Mouse (Mus musculus): ENCODE measurements around the gene Gm9837. TPM values are rescaled to one million over a fixed set of nuclear protein-coding genes. Genes with fewer than 3 reads are reported as not detected.

Gene Gm9837
- total RNA-seq (2021), result not detected
- long read RNA-seq, experiment 1, result 0 reads
- long read RNA-seq, experiment 2, result 0 reads

- DNase-seq (ENCODE audit: low spot score in 2 of 2), result peak; percentile 93 to 97
These were observed at the start of gene Gm9837 for GRCm38 (mm10) chr11:53469968-53470695. Gene Gm9837, minus strand, starts transcription at chr11:53470479.

DNA sequence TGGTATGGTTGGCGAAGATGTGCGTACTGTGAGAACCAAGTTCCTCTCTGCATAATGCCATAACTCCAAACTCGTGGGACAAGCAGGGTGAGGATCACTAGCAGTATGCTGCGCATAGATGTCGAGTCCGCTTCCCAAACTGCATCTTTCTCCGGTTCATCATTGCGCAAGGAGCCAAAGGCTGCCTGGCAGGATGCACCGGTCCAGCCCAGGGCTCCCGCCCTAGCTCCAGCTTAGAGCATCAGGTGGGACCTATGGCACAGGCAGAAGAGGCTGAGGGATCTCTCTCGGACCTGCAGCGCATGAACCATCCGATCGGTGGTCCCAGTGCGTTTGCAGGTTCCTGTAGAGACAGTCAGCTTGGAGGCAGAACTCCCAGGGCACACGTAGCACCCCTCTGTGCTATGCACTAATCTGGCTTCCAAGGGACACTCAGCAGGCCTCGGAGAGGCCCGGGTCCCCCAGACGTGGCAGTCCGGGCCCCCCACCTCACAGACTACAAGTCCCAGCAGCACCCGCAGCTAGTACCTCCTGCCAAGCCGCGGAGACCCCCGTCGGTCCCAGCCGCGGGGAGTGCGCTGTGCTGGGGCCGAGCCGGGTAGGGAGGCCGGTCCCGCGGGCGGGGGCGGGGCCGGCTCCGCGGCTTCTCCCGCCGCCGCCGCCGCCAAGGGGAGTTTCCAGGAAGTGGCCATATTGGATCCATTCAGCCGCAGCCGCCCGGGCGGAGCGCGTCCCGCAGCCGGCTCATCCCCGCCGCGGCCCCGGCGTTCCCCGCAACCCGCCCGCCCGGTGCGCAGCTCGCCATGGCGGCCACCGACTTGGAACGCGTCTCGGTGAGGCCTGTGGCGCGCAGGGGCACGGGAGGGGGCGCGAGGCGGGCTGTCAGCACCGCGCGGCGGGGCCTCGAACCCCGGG is 49.2 kb upstream of the Gm9837 start, which contains the start of gene Sept8:
Gene Sept8 (plus strand): TSS at position 51 of the 915 bp plus-strand sequence.
- peak; percentile 59 to 72 for DNase-seq (ENCODE audit: low spot score in 2 of 2)

DNA sequence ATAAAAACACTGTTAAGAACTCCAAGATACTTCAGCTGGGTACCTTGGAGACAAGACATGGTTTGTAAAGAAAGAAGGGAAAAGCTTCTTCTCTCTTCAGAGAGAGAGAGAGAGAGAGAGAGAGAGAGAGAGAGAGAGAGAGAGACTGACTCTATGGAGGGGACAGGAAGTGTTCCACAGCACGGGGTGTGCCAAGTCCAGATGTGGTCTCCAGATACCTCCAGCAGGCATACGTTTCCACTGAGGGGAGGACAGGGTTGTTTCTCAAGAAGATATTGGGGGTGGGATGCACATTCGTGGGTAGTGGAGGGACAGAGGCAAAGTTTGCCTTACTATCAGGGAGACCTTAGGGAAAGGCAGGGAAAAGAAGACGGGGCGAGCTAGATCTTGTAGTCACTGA is 48.5 kb upstream of the Gm9837 start:
- no peak for DNase-seq (ENCODE audit: low spot score in 2 of 2)

DNA sequence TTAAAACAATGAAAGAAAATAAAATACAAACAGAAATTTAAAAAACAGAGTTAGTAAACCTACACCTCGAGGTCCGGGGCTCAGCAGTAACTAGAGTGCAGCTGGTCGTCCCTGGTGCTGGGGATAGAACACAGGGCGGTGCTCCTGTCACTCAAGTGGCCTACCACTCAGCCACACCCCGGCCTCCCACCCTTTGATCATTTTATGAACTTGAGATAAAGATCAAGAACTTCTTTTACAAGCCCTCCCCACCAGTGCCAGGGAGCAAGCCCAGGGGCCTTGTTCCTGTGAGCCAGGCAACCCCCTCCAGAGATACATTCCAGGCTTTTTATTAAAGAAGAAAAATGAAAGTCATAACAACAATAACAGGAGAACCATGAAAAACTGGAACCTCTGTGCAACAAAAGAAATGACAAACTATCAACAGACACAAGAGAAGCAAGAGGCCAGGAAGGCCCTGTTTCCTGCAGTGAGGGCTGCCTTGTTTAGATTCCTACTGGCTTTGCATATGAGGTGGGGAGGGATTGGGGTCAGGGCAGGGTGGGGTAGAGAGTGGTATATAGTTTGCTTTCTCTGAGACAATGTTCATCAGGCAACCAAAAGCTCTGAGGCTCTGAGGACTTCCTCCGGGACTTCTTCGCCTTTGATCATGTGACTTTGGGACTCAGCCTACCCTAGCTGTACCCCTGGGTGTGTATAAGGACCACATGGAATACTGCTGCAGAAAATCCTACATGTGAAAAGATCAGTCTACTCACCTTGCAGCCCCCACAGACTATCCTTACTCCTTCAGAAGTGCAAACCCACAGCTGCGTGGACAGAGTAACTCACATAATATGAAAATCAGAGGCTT is 46.7 kb upstream of the Gm9837 start:
- no peak for DNase-seq (ENCODE audit: low spot score in 2 of 2)

DNA sequence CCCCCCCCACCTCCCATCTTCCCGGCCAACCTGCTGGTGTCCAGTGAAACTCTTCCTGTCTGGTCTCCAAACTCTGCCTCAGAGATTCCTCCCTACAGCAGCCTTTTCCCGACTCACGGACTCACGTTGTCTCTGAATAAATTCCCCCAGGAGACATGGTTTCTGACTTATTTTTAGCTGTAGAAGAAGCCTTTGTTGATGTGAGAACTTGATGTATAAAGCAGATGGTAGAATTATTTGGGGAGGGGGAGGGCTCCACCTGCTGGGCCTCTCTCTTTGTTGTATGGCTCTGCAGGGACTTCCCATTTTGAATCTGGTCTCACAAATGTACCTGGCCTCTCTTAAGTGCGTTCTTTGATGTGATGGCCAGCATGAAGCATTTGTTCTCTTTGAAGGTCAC is 40.1 kb upstream of the Gm9837 start:
- no peak for DNase-seq (ENCODE audit: low spot score in 2 of 2)

DNA sequence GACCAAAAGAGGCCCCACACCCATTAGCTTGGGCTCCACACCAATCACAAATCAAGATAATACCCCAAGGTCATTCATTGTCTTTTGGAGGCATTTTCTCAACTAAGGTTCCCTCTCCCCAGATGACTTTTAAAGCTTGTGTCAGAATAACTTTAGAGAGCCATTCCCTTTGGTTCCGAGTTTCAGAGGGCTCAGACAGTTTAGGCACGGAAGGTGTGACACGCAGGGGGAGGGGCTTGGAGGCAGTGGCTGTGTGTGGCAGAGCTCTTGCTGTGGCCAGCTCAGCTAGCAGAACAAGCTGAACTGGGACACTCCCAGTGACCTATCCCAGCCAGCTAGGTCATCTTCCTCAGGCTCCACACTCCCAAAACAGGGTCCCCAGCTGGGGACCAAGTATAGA is 38.3 kb upstream of the Gm9837 start:
- no peak for DNase-seq (ENCODE audit: low spot score in 2 of 2)

DNA sequence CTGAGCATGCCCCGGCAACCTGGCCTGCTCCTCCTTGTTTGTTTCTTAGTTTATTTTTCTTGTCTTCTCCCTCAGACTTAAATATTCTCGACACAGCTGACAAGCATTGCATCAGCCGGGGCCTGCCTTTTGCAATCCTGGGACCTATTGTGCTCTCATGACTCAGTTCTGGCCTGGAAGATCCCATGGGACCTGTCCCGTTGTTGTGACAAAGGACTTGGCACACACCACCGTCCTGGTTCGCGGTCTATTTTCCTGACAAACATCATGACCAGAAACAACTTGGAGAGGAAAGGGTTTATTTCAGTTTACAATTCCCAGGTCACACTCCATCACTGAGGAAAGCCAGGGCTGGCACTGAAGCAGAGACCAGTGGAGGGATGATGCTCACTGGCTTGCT is 37.9 kb upstream of the Gm9837 start:
- no peak for DNase-seq (ENCODE audit: low spot score in 2 of 2)

GRCm38 (mm10) chr11:53507098-53507805 is 37.0 kb upstream of the Gm9837 start:
- DNase-seq (ENCODE audit: low spot score in 2 of 2), result no peak

GRCm38 (mm10) chr11:53505026-53505663 is 34.9 kb upstream of the Gm9837 start:
- DNase-seq (ENCODE audit: low spot score in 2 of 2), result no peak

GRCm38 (mm10) chr11:53504376-53504775 is 34.1 kb upstream of the Gm9837 start:
- DNase-seq (ENCODE audit: low spot score in 2 of 2), result no peak

GRCm38 (mm10) chr11:53503738-53504137 is 33.5 kb upstream of the Gm9837 start:
- no peak for DNase-seq (ENCODE audit: low spot score in 2 of 2)

DNA sequence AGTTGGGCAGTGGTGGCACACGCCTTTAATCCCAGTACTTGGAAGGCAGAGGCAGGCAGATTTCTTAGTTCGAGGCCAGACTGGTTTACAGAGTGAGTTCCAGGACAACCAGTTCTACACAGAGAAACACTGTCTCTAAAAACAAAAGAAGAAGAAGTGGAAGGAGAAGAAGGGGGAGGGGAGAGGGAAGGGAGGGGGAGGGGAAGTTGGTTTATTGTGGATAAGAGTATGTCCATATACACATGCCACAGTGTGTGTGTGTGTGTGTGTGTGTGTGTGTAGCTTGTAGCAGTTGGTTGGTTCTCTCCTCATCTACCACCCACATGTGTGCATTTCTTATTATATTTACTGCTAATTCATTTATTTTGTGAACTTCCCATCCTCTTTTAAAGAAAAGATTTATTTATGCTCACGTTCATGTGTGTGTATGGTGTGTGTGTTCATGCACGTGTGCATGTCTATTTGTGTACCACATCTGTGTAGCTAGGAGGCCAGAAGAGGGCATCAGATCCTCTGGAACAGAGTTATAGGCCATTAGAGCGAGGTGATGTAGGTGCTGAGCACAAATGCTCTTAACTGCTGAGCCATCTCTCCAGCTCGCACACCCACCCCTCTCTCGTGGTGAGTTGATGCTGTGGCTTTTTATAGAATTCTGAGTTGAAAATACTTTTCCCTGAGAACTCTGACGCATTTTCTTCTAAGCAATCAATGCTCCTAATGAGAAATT is 31.9 kb upstream of the Gm9837 start:
- peak in 1 of 2 experiments; percentile 52 for DNase-seq (ENCODE audit: low spot score in 2 of 2)

DNA sequence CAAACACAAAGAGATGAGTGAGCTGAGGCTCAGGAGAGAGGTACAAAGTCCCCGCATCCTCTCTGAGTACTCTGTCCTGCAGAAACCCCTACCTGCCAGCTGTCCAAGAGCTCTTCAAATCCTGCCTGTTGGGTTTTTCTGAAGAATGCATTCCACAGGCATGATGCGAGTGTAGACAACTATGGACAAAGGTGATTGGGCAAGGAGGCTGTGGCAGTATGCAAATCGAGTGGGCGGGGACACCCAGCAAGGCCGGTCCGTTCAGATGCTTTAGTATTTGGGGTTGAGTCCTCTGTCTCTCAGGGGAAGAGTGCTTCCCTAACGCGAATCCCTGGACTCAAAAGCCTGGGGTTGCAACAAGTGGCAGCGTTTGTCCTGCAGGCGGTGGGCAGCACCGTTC is 30.3 kb upstream of the Gm9837 start:
- DNase-seq (ENCODE audit: low spot score in 2 of 2), result no peak

DNA sequence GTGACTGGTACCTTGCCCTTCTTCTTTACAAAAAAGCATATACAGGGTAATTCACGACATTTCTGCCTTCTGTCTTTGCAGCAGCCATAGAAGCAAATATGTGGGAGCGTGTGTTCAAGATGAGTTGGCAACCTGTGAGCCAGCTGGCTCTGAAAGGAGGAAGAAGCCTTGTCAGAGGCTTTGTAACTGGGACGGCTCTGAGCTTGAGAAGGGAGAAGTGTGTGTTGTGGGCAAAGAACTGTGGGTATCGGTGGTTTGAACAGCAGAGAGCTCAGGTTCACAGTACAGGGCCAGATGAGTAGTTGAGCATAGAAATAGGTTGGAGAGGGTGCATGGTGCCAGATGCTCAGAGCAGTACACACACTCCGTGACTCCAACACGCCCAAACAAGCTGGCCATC is 26.7 kb upstream of the Gm9837 start:
- peak; percentile 54 to 67 for DNase-seq (ENCODE audit: low spot score in 2 of 2)

- DNase-seq (ENCODE audit: low spot score in 2 of 2), result no peak
These were observed 25.1 kb upstream of the Gm9837 start for GRCm38 (mm10) chr11:53495417-53495816.

DNA sequence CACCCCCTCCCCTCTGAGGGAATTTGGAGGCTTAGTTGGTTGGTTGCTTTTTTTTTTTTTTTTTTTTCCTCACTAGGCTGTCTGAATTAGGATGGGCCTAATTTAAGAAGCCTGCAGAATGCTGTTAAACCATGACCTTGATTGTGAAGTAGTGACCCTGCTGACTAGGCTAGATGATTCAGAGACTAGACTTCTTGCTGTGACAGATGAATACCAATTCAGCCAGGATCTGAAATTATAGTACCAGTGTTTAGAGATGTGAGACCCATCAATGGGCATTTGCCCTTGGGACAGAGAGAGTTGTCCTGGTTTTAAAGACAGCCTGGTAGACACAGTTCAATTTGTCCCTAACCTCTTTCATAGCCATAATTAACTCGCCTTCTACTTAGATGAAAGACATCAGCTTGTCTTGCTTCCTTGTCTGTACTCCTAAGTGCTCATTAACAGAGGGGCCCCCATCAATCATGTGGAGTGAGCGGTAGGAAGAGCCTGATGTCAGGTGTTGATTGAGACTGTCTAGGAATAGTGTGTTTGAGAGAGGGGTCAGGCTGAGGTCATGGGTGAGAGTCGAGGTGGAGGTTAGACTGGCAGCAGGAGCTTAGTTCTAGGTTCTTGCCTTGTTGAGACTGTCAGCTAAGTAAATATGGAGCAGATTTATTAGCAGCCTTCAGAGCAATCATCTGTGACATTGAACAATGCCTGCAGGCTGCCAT is 23.1 kb upstream of the Gm9837 start:
- DNase-seq (ENCODE audit: low spot score in 2 of 2), result no peak

- no peak for DNase-seq (ENCODE audit: low spot score in 2 of 2)
These were observed 21.7 kb upstream of the Gm9837 start for GRCm38 (mm10) chr11:53491954-53492401.

GRCm38 (mm10) chr11:53489421-53489820 is 19.1 kb upstream of the Gm9837 start:
- DNase-seq (ENCODE audit: low spot score in 2 of 2), result no peak

DNA sequence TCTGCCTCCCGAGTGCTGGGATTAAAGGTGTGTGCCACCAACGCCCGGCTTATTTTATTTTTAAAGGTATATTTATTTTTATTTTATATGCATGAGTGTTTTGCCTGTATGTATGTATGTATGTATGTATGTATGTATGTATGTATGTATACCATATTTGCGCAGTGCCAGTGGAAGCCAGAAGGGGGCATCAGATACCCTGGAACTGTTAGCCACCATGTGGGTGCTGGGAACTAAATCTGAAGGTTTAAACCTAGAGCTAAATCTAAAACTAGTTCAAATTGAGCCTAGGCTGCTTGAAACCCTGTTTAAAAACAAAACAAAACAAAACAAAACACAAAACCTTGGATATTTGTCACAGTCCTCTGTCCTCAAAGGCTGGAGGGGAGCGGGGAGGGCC is 18.7 kb upstream of the Gm9837 start:
- DNase-seq (ENCODE audit: low spot score in 2 of 2), result no peak

Data from left cerebral cortex, adult 18-20 months (tissue).